Mouse (Mus musculus) lung, embryonic 15.5 days (tissue): ENCODE results near the gene Snx1. TPM values are rescaled to one million over a fixed set of nuclear protein-coding genes. Genes with fewer than 3 reads are reported as not detected.
A peak's percentile ranks its signal among the peaks of the same experiment; 100 is the strongest.

ENCODE experiments used
- ATAC-seq: fragments of 200-750 bp; cut with Nextera tagmentation; 2 replicates; pipeline ENCODE4 v1.8.0; 2017; ENCODE audit warnings: moderate number of reproducible peaks, borderline replicate concordance; ENCODE audit not compliant: low FRiP score, low TSS enrichment; ENCODE audit errors: extremely low read depth
- H3K27ac ChIP-seq: fragments of 300-500 bp; sonication (generic); 2 replicates; pipeline ENCODE4 v1.5.1; 2015; ENCODE audit warnings: moderate library complexity, mild to moderate bottlenecking, inconsistent platforms
- H3K27me3 ChIP-seq: fragments of 300-500 bp; sonication (generic); 2 replicates; pipeline ENCODE4 v1.6.1; 2015; ENCODE audit warnings: inconsistent platforms
- H3K36me3 ChIP-seq: fragments of 300-500 bp; sonication (generic); 2 replicates; pipeline ENCODE4 v1.6.1; 2015; ENCODE audit warnings: inconsistent platforms
- H3K4me1 ChIP-seq: fragments of 300-500 bp; sonication (generic); 2 replicates; pipeline ENCODE4 v1.6.1; 2015; ENCODE audit warnings: inconsistent platforms
- H3K4me2 ChIP-seq: fragments of 300-500 bp; sonication (generic); 2 replicates; pipeline ENCODE4 v1.6.1; 2015; ENCODE audit warnings: inconsistent platforms, mild to moderate bottlenecking, moderate library complexity
- H3K4me3 ChIP-seq: fragments of 300-500 bp; sonication (generic); 2 replicates; pipeline ENCODE4 v1.5.1; 2015; ENCODE audit warnings: mild to moderate bottlenecking, inconsistent platforms
- H3K9ac ChIP-seq: fragments of 300-500 bp; sonication (generic); 2 replicates; pipeline ENCODE4 v1.6.1; 2015; ENCODE audit warnings: inconsistent platforms
- H3K9me3 ChIP-seq: fragments of 300-500 bp; sonication (generic); 2 replicates; pipeline ENCODE4 v1.6.1; 2016; ENCODE audit warnings: inconsistent platforms
- WGBS: fragments of 180-500 bp; shearing (Covaris S2); methylation state at CpG from one replicate; pipeline ENCODE4 v1.1.7; 2015; 5-methylcytosine and 5-hydroxymethylcytosine counted together
- polyA plus RNA-seq: library from polyadenylated mRNA; unstranded; fragments of >200 nt; fragmentation: Nextera tagmentation; extraction: Ambion mirVana; gene quantifications from 2 replicates; pipeline ENCODE4 v1.2.1, GENCODE M21; 2015

Gene Snx1
- 117 and 126 TPM in 2 replicates for polyA plus RNA-seq

GRCm38 (mm10) chr9:66126456-66127192, at the start of gene Snx1, which contains the start of gene Ciao2a:
Gene Snx1 (minus strand): TSS chr9:66126587.
Gene Ciao2a (plus strand): TSS chr9:66126611.
- Histone ChIP-seq H3K36me3 (peaks cover 6% of the 10 kb centered on the region; the same call in 1 of the 2 replicates), H3K4me3 (peak within 1 kb of the TSS; percentile 62), H3K27me3 (no peaks in the 10 kb centered on the region), H3K9me3 (no peaks in the 10 kb centered on the region), H3K27ac (peak within 1 kb of the TSS; percentile 88), H3K4me1 (peaks cover 31% of the 10 kb centered on the region), H3K9ac (peak within 1 kb of the TSS; percentile 65), H3K4me2 (peak within 1 kb of the TSS; percentile 69)
- under 1% methylated on average over 34 of the region's 34 CpGs for WGBS
- peak; percentile 80 for ATAC-seq

- Histone ChIP-seq H3K4me3 (no peak overlapping the region), H3K36me3 (no peaks in the 10 kb centered on the region), H3K4me1 (peaks cover 25% of the 10 kb centered on the region), H3K4me2 (no peak overlapping the region), H3K27ac (no peak overlapping the region), H3K9me3 (no peaks in the 10 kb centered on the region), H3K27me3 (0 out of 2 replicates have a peak, but pooled peaks cover 4% of the 10 kb centered on the region), H3K9ac (no peak overlapping the region)
- 79% methylated on average over 3 of the region's 3 CpGs for WGBS
- ATAC-seq, result no peak
Measured at GRCm38 (mm10) chr9:66174985-66175384, 48.6 kb upstream of the Snx1 start.

- H3K4me2 ChIP-seq, result no peak overlapping the region
- no peak overlapping the region for H3K27ac ChIP-seq
- 89% methylated on average over 5 of the region's 5 CpGs for WGBS
- peaks cover 21% of the 10 kb centered on the region for H3K4me1 ChIP-seq
- no peak overlapping the region for H3K4me3 ChIP-seq
- no peaks in the 10 kb centered on the region for H3K9me3 ChIP-seq
- H3K27me3 ChIP-seq, result 0 out of 2 replicates have a peak, but pooled peaks cover 4% of the 10 kb centered on the region
- H3K9ac ChIP-seq, result no peak overlapping the region
- H3K36me3 ChIP-seq, result no peaks in the 10 kb centered on the region
- ATAC-seq, result no peak
Measured at GRCm38 (mm10) chr9:66173316-66173855, 47.0 kb upstream of the Snx1 start.

GRCm38 (mm10) chr9:66171275-66171921, 45.0 kb upstream of the Snx1 start:
- H3K9me3 ChIP-seq, result no peaks in the 10 kb centered on the region
- H3K4me1 ChIP-seq, result peaks cover 24% of the 10 kb centered on the region
- WGBS, result 53% methylated on average over 12 of the region's 12 CpGs
- no peaks in the 10 kb centered on the region for H3K36me3 ChIP-seq
- H3K4me2 ChIP-seq, result no peak overlapping the region
- 0 out of 2 replicates have a peak, but pooled peaks have one; percentile 19 for ATAC-seq
- no peak overlapping the region for H3K9ac ChIP-seq
- H3K27ac ChIP-seq, result peak overlapping the region; percentile 73
- no peak overlapping the region for H3K4me3 ChIP-seq
- H3K27me3 ChIP-seq, result 0 out of 2 replicates have a peak, but pooled peaks cover 4% of the 10 kb centered on the region

- Histone ChIP-seq H3K27ac (no peak overlapping the region), H3K9me3 (no peaks in the 10 kb centered on the region), H3K9ac (no peak overlapping the region), H3K4me1 (peaks cover 24% of the 10 kb centered on the region), H3K27me3 (0 out of 2 replicates have a peak, but pooled peaks cover 4% of the 10 kb centered on the region), H3K4me2 (no peak overlapping the region), H3K4me3 (no peak overlapping the region), H3K36me3 (no peaks in the 10 kb centered on the region)
- 52% methylated on average over 5 of the region's 5 CpGs for WGBS
- no peak for ATAC-seq
Measured at GRCm38 (mm10) chr9:66170506-66170905, 44.1 kb upstream of the Snx1 start.

GRCm38 (mm10) chr9:66168233-66168632, 41.8 kb upstream of the Snx1 start:
- H3K4me2 ChIP-seq, result no peak overlapping the region
- no peak overlapping the region for H3K9ac ChIP-seq
- H3K4me1 ChIP-seq, result peaks cover 24% of the 10 kb centered on the region
- H3K27ac ChIP-seq, result no peak overlapping the region
- H3K4me3 ChIP-seq, result no peak overlapping the region
- no peaks in the 10 kb centered on the region for H3K27me3 ChIP-seq
- 9% methylated on average over 1 of the region's 1 CpGs for WGBS
- no peak for ATAC-seq
- H3K36me3 ChIP-seq, result no peaks in the 10 kb centered on the region
- H3K9me3 ChIP-seq, result no peaks in the 10 kb centered on the region

GRCm38 (mm10) chr9:66167222-66167621, 40.8 kb upstream of the Snx1 start:
- no peaks in the 10 kb centered on the region for H3K9me3 ChIP-seq
- H3K4me2 ChIP-seq, result no peak overlapping the region
- peaks cover 19% of the 10 kb centered on the region for H3K4me1 ChIP-seq
- no peak overlapping the region for H3K9ac ChIP-seq
- no peak overlapping the region for H3K27ac ChIP-seq
- WGBS, result 81% methylated on average over 5 of the region's 5 CpGs
- no peaks in the 10 kb centered on the region for H3K27me3 ChIP-seq
- no peak for ATAC-seq
- no peaks in the 10 kb centered on the region for H3K36me3 ChIP-seq
- H3K4me3 ChIP-seq, result no peak overlapping the region

- Histone ChIP-seq H3K4me2 (no peak overlapping the region), H3K27me3 (peaks cover 21% of the 10 kb centered on the region), H3K27ac (no peak overlapping the region), H3K4me1 (peaks cover 4% of the 10 kb centered on the region; the same call in 1 of the 2 replicates), H3K9me3 (no peaks in the 10 kb centered on the region), H3K4me3 (no peak overlapping the region), H3K9ac (no peak overlapping the region), H3K36me3 (no peaks in the 10 kb centered on the region)
- 76% methylated on average over 9 of the region's 9 CpGs for WGBS
- ATAC-seq, result no peak
Measured at GRCm38 (mm10) chr9:66162995-66163394, 36.6 kb upstream of the Snx1 start.

GRCm38 (mm10) chr9:66160155-66160554, 33.8 kb upstream of the Snx1 start:
- H3K4me1 ChIP-seq, result peaks cover 9% of the 10 kb centered on the region; the same call in 1 of the 2 replicates
- H3K27ac ChIP-seq, result no peak overlapping the region
- H3K4me3 ChIP-seq, result no peak overlapping the region
- peaks cover 33% of the 10 kb centered on the region for H3K27me3 ChIP-seq
- H3K9ac ChIP-seq, result no peak overlapping the region
- no peaks in the 10 kb centered on the region for H3K36me3 ChIP-seq
- H3K9me3 ChIP-seq, result no peaks in the 10 kb centered on the region
- no peak overlapping the region for H3K4me2 ChIP-seq
- ATAC-seq, result no peak
- 98% methylated on average over 2 of the region's 2 CpGs for WGBS

GRCm38 (mm10) chr9:66158885-66159430, 32.6 kb upstream of the Snx1 start:
- 75% methylated on average over 6 of the region's 6 CpGs for WGBS
- H3K4me2 ChIP-seq, result peak overlapping the region; percentile 80
- peaks cover 9% of the 10 kb centered on the region; the same call in 1 of the 2 replicates for H3K4me1 ChIP-seq
- H3K27ac ChIP-seq, result no peak overlapping the region
- no peak for ATAC-seq
- H3K9me3 ChIP-seq, result no peaks in the 10 kb centered on the region
- H3K36me3 ChIP-seq, result no peaks in the 10 kb centered on the region
- peaks cover 33% of the 10 kb centered on the region for H3K27me3 ChIP-seq
- H3K4me3 ChIP-seq, result peak overlapping the region; percentile 46
- no peak overlapping the region for H3K9ac ChIP-seq

GRCm38 (mm10) chr9:66157958-66158830, 31.8 kb upstream of the Snx1 start, which contains the start of gene Dapk2:
Gene Dapk2 (plus strand): TSS chr9:66158223.
- 1% methylated on average over 50 of the region's 58 CpGs for WGBS
- Histone ChIP-seq H3K9me3 (no peaks in the 10 kb centered on the region), H3K4me3 (peak within 1 kb of the TSS; percentile 46), H3K9ac (peak within 1 kb of the TSS; percentile 41), H3K27me3 (peaks cover 33% of the 10 kb centered on the region), H3K27ac (no peak within 1 kb of the TSS), H3K4me2 (peak within 1 kb of the TSS; percentile 80), H3K4me1 (peaks cover 9% of the 10 kb centered on the region; the same call in 1 of the 2 replicates), H3K36me3 (no peaks in the 10 kb centered on the region)
- peak; percentile 86 for ATAC-seq
